Mouse (Mus musculus): ENCODE measurements around the gene Mtnr1b. TPM values are rescaled to one million over a fixed set of nuclear protein-coding genes. Genes with fewer than 3 reads are reported as not detected.

Mtnr1b gene
- total RNA-seq (2014; rRNA removed; ENCODE audit: low replicate concordance) (not detected in 2 replicates), polyA plus RNA-seq (2015; fragmentation: Nextera tagmentation; extraction: Ambion mirVana) (not detected in 2 replicates)

DNA sequence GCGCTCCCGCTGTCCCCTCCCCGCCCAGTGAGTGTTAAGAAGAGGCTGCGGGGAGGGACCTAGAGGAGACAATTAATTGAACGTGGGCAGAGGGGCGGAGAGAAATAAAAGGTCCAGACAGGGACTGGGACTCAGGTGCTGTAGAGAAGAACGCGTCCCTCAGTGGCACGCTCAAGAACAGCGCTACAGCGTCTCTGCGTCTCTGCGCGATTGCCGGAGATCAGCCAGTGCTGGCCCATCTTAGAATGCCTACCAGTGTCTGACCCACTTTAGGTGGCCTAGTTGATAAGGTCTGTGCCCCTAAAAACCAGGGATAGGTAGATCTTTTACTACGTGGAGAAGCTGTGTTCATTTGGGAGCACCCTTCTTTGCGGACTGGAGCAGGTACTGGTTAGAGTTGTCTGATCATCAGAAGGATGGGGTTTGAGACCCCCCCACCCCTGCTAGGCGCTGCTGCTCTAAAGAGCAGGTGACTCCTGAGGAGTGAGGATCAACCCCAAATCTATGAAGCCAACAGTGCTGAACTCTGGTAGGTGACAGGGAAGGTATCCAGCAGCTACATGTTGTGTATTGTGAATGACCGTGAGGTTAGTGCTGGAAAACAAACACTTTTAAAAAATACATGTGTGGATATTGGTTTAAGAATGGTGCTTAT, at the start of gene Mtnr1b:
Gene Mtnr1b, minus strand, starts transcription at position 51 of the 655 bp plus-strand sequence.
- Histone ChIP-seq H3K4me2 (ENCODE audit: low read depth, low read length) (no peak within 1 kb of the TSS), H3K27me3 (ENCODE audit: control insufficient read depth, insufficient read depth, low read length) (peaks cover 13% of the 10 kb centered on the region; the same call in 1 of the 2 replicates), H3K4me3 (ENCODE audit: low read depth, low read length) (no peak within 1 kb of the TSS), H3K9ac (replicated peaks; ENCODE audit: low read depth, low read length) (no peak within 1 kb of the TSS), H3K36me3 (replicated peaks; ENCODE audit: control insufficient read depth, insufficient read depth, low read length) (no peaks in the 10 kb centered on the region), H3K27ac (ENCODE audit: low read depth) (no peak within 1 kb of the TSS), H3K4me1 (ENCODE audit: control insufficient read depth, insufficient read depth) (no peaks in the 10 kb centered on the region), H3K9me3 (replicated peaks; ENCODE audit: control insufficient read depth, low read length) (no peaks in the 10 kb centered on the region)
- no peak for DNase-seq (ENCODE audit: low spot score)
- TF ChIP-seq CTCF (IDR thresholded peaks at IDR 0.05; ENCODE audit: low read depth): no peak
- ATAC-seq (ENCODE audit: insufficient read depth, low read depth): no peak
- 48% methylated on average over 19 of the region's 19 CpGs for WGBS

DNA sequence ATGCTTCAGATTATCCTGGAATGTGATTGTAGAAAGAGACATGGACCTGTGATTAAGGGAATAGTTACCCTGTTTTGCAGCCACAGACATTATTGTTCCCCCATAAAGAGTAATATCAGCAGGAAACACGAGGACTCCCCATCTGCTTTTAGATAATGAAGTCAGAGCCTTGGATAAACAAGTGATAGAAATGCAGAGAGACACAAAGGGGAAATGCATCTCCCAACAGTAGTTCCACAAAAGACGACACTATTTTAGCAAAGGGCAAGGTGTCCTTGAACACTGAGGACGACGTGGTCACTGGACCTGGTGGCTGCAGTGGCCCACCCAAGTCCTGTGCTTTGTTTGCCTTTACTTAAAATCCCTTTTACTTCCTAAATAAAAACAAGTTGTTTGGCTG, 45.9 kb upstream of the Mtnr1b start:
- H3K27ac ChIP-seq (ENCODE audit: low read depth): no peak overlapping the region
- 50% methylated on average over 4 of the region's 4 CpGs for WGBS
- no peak for TF ChIP-seq EP300 (IDR thresholded peaks at IDR 0.05; ENCODE audit: low read depth)
- TF ChIP-seq CTCF (IDR thresholded peaks at IDR 0.05; ENCODE audit: low read depth): no peak
- no peaks in the 10 kb centered on the region for H3K27me3 ChIP-seq (ENCODE audit: control insufficient read depth, insufficient read depth, low read length)
- no peak overlapping the region for H3K4me3 ChIP-seq (ENCODE audit: low read depth, low read length)
- H3K9me3 ChIP-seq (replicated peaks; ENCODE audit: control insufficient read depth, low read length): no peaks in the 10 kb centered on the region
- H3K4me1 ChIP-seq (ENCODE audit: control insufficient read depth, insufficient read depth): no peaks in the 10 kb centered on the region
- H3K9ac ChIP-seq (replicated peaks; ENCODE audit: low read depth, low read length): no peak overlapping the region
- ATAC-seq (ENCODE audit: insufficient read depth, low read depth) (no peak), DNase-seq (ENCODE audit: low spot score) (no peak)
- H3K4me2 ChIP-seq (ENCODE audit: low read depth, low read length): no peak overlapping the region
- no peaks in the 10 kb centered on the region for H3K36me3 ChIP-seq (replicated peaks; ENCODE audit: control insufficient read depth, insufficient read depth, low read length)

DNA sequence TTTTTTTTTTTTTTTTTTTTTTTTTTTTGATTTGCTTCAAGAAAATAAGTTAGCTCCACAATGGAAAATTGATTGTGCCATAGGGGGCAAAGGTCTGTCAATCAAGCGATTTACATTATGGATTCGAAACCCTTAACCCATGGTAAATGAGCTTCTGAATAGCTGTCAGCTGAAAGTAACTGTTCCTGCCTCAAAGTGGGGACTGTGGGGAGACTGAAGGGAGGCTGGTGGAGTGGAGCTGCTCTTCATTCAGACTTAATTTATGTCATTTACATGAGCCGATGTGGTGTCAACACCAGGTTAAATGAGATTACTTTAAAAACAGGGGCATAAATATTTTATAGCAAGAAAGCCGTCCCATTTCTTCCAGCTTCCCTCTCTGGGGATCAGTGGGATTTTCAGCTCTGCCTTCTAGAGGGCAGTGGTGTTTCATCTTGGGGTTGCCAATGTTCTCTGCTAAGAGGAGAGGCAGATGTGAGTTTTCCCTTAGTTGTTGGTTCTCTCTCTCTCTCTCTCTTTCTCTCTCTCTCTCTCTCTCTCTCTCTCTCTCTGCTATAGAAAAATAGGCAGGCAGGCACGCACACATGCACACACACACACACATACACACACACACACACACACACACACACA, 45.1 kb upstream of the Mtnr1b start:
- Histone ChIP-seq H3K4me1 (ENCODE audit: control insufficient read depth, insufficient read depth) (no peaks in the 10 kb centered on the region), H3K27me3 (ENCODE audit: control insufficient read depth, insufficient read depth, low read length) (no peaks in the 10 kb centered on the region), H3K9me3 (replicated peaks; ENCODE audit: control insufficient read depth, low read length) (no peaks in the 10 kb centered on the region), H3K9ac (replicated peaks; ENCODE audit: low read depth, low read length) (no peak overlapping the region), H3K36me3 (replicated peaks; ENCODE audit: control insufficient read depth, insufficient read depth, low read length) (no peaks in the 10 kb centered on the region), H3K4me2 (ENCODE audit: low read depth, low read length) (no peak overlapping the region), H3K4me3 (ENCODE audit: low read depth, low read length) (no peak overlapping the region), H3K27ac (ENCODE audit: low read depth) (no peak overlapping the region)
- WGBS: 53% methylated on average over 5 of the region's 5 CpGs
- DNase-seq (ENCODE audit: low spot score): peak; percentile 13
- TF ChIP-seq CTCF (IDR thresholded peaks at IDR 0.05; ENCODE audit: low read depth) (peak; percentile 68), EP300 (IDR thresholded peaks at IDR 0.05; ENCODE audit: low read depth) (no peak)
- ATAC-seq (ENCODE audit: insufficient read depth, low read depth): no peak

DNA sequence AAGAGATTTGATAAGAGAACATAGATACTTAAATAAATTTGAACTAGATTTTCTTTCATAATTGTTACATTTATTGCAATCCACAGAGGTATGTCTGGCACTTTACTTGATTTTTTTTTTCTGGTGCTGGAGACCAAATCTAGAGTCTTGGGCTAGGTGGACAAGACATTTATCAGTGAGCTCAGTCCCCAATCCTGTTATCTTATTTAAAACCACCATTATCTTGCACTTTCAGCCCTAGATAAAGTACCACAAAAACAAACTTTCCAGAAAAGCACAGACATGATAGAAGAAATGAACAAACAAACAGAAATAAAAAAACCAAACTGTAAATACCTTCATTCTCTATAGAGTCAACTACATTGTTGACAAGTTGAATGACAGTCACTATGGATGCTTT, 42.2 kb upstream of the Mtnr1b start:
- no peak for ATAC-seq (ENCODE audit: insufficient read depth, low read depth)
- H3K27me3 ChIP-seq (ENCODE audit: control insufficient read depth, insufficient read depth, low read length): no peaks in the 10 kb centered on the region

DNA sequence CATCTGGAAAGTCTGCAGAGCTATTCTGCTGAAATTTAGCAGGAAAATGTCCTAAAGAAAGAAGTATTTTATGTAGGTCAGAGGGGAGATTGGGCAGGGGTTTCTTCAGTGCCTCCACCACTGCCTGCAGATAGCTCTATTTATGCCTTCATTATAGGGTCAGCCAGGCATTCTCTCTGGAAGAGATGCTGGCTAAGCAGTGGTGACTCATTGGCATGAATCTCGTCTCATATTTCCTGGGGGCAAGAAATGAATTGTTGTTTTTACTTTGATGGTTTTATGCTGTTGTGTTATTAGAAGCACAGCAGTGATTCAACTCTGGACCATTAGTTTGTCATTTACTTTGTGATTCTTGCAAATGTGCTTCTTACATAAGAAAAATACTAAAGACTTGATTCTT, 38.4 kb upstream of the Mtnr1b start:
- DNase-seq (ENCODE audit: low spot score) (no peak), ATAC-seq (ENCODE audit: insufficient read depth, low read depth) (no peak)
- 43% methylated on average over 1 of the region's 1 CpGs for whole genome bisulfite sequencing
- Histone ChIP-seq H3K4me1 (ENCODE audit: control insufficient read depth, insufficient read depth) (0 out of 2 replicates have a peak, but pooled peaks cover 10% of the 10 kb centered on the region), H3K4me3 (ENCODE audit: low read depth, low read length) (no peak overlapping the region), H3K36me3 (replicated peaks; ENCODE audit: control insufficient read depth, insufficient read depth, low read length) (no peaks in the 10 kb centered on the region), H3K27ac (ENCODE audit: low read depth) (no peak overlapping the region), H3K9me3 (replicated peaks; ENCODE audit: control insufficient read depth, low read length) (no peaks in the 10 kb centered on the region), H3K27me3 (ENCODE audit: control insufficient read depth, insufficient read depth, low read length) (no peaks in the 10 kb centered on the region), H3K9ac (replicated peaks; ENCODE audit: low read depth, low read length) (no peak overlapping the region), H3K4me2 (ENCODE audit: low read depth, low read length) (no peak overlapping the region)
- TF ChIP-seq EP300 (IDR thresholded peaks at IDR 0.05; ENCODE audit: low read depth): no peak
- no peak for TF ChIP-seq CTCF (IDR thresholded peaks at IDR 0.05; ENCODE audit: low read depth)

More for the DNA sequence above, 42.2 kb upstream of the Mtnr1b start:
- H3K36me3 ChIP-seq (replicated peaks; ENCODE audit: control insufficient read depth, insufficient read depth, low read length): no peaks in the 10 kb centered on the region
- H3K4me1 ChIP-seq (ENCODE audit: control insufficient read depth, insufficient read depth): no peaks in the 10 kb centered on the region
- H3K4me3 ChIP-seq (ENCODE audit: low read depth, low read length): no peak overlapping the region
- TF ChIP-seq CTCF (IDR thresholded peaks at IDR 0.05; ENCODE audit: low read depth) (no peak), EP300 (IDR thresholded peaks at IDR 0.05; ENCODE audit: low read depth) (no peak)
- no peak overlapping the region for H3K9ac ChIP-seq (replicated peaks; ENCODE audit: low read depth, low read length)
- no peaks in the 10 kb centered on the region for H3K9me3 ChIP-seq (replicated peaks; ENCODE audit: control insufficient read depth, low read length)
- DNase-seq (ENCODE audit: low spot score): no peak
- no peak overlapping the region for H3K27ac ChIP-seq (ENCODE audit: low read depth)
- no peak overlapping the region for H3K4me2 ChIP-seq (ENCODE audit: low read depth, low read length)

All from heart, postnatal 0 days (tissue).